Mouse (Mus musculus): Measurements from ENCODE around the gene Ndufs1. TPM values are rescaled to one million over a fixed set of nuclear protein-coding genes. Genes with fewer than 3 reads are reported as not detected.
"Not testable (repeated sequence)": the region's sequence is repeated elsewhere in the genome, so short reads cannot be mapped to it uniquely, and the experiment has no call there.

Ndufs1 gene
- polyA plus RNA-seq, 1 experiment, result 137 TPM

DNA sequence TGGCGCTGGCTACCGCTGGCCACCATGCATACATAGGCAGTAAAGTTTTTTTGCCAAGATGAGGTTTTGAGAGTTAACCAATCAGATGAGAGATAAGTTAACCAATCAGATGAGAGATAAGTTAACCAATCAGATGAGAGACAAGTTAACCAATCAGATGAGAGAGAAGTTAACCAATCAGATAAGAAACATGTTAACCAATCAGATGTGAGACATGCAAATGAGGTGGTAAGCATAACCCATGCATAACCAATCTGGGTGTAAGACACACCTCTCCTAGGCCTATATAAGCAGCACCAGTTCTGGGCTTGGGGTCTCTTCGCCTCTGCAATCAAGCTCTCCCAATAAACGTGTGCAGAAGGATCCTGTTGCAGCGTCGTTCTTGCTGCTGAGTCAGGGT, 8.8 kb upstream of the Ndufs1 start:
- not testable (repeated sequence) for DNase-seq (ENCODE audit: extremely low spot score in 1 of 2, low spot score in 1 of 2)

GRCm38 (mm10) chr1:63182636-63183270, 6.1 kb upstream of the Ndufs1 start:
- peak; percentile 46 to 88 for DNase-seq (ENCODE audit: extremely low spot score in 1 of 2, low spot score in 1 of 2)

- DNase-seq (ENCODE audit: extremely low spot score in 1 of 2, low spot score in 1 of 2), result peak in 1 of 2 experiments; percentile 43
These were observed 5.6 kb upstream of the Ndufs1 start for GRCm38 (mm10) chr1:63182212-63182611.

- no peak for DNase-seq (ENCODE audit: extremely low spot score in 1 of 2, low spot score in 1 of 2)
These were observed 4.8 kb upstream of the Ndufs1 start for GRCm38 (mm10) chr1:63181480-63181879.

GRCm38 (mm10) chr1:63181019-63181418, 4.4 kb upstream of the Ndufs1 start:
- peak; percentile 91 to 98 for DNase-seq (ENCODE audit: extremely low spot score in 1 of 2, low spot score in 1 of 2)

DNA sequence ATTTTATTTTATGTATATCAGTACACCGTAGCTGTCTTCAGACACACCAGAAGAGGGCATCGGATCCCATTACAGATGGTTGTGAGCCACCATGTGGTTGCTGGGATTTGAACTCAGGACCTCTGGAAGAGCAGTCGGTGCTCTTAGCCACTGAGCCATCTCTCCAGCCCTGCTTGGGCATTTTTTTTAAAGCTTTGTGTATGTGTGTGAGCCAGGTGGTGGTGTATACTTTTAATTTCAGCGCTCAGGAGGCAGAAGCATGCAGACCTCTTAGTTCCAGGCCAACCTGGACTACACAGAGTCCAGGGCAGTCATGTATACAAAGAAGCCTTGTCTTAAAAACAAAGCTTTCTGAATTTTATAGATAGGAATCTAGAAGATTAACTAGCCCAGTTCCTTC, 3.9 kb upstream of the Ndufs1 start:
- not testable (repeated sequence) for DNase-seq (ENCODE audit: extremely low spot score in 1 of 2, low spot score in 1 of 2)

GRCm38 (mm10) chr1:63180122-63180521, 3.5 kb upstream of the Ndufs1 start:
- DNase-seq (ENCODE audit: extremely low spot score in 1 of 2, low spot score in 1 of 2), result no peak

DNA sequence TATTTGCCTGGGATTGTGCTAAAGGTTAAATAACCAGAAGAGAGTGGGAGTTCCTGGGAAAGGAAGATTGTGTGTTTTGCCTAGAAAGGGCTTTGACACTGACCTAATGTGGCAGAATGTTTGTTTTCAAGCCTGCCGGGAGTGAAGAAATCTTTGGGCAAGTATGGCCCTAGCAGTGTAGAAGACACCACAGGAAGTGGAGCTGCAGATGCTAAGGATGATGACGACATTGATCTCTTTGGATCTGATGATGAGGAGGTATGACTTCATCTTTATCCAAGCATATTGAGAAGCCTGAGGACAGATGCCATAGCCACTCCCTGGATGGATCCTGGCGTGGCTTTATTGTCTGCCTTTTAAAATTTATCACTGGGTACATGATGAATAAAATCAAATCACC, 1.7 kb upstream of the Ndufs1 start:
- DNase-seq (ENCODE audit: extremely low spot score in 1 of 2, low spot score in 1 of 2), result no peak

- DNase-seq (ENCODE audit: extremely low spot score in 1 of 2, low spot score in 1 of 2), result no peak
These were observed 402 bp downstream of the Ndufs1 start for GRCm38 (mm10) chr1:63176259-63176603.

DNA sequence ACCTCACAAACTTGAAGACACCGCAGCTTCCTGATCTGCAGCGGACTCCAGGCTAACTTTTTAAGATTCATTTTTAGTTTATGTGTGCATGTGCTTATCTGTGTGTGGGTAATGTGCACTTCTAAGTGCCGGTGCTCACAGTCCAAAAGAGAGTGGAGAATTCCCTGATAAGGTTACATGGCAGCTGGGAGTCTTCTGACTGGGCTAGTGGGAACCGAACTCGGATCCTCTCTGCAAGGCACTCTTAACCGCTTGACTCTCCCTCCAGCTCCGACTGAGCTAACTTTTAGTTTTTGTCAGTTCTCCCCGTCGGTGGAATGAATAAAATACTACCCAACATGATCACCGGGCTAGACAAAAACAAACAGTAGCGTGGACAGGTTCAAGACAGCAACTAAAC, 780 bp downstream of the Ndufs1 start:
- no peak for DNase-seq (ENCODE audit: extremely low spot score in 1 of 2, low spot score in 1 of 2)

GRCm38 (mm10) chr1:63168638-63169037, 8.0 kb downstream of the Ndufs1 start:
- no peak for DNase-seq (ENCODE audit: extremely low spot score in 1 of 2, low spot score in 1 of 2)

DNA sequence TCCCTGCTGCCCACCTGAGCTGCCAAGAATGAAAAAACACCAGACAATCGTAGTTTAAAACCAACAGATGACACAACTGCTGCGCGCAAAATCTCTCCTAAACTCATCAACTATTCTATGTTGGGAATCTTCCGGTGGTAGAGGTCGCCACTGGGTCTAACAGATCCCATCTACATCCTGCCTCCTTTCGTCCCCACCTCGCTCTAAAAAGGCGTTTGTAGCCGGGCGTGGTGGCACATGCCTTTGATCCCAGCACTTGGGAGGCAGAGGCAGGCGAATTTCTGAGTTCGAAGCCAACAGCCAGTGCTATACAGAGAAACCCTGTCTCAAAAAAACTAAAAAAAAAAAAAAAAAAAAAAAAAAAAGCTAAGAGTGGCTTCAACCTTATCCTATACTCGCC, 36.4 kb downstream of the Ndufs1 start:
- no peak for DNase-seq (ENCODE audit: extremely low spot score in 1 of 2, low spot score in 1 of 2)

- DNase-seq (ENCODE audit: extremely low spot score in 1 of 2, low spot score in 1 of 2), result not testable (repeated sequence)
These were observed 38.0 kb downstream of the Ndufs1 start for GRCm38 (mm10) chr1:63138586-63138985.

- DNase-seq (ENCODE audit: extremely low spot score in 1 of 2, low spot score in 1 of 2), result no peak
These were observed 38.7 kb downstream of the Ndufs1 start for GRCm38 (mm10) chr1:63137971-63138370.

- DNase-seq (ENCODE audit: extremely low spot score in 1 of 2, low spot score in 1 of 2), result no peak
These were observed 42.1 kb downstream of the Ndufs1 start for GRCm38 (mm10) chr1:63134530-63134929.

DNA sequence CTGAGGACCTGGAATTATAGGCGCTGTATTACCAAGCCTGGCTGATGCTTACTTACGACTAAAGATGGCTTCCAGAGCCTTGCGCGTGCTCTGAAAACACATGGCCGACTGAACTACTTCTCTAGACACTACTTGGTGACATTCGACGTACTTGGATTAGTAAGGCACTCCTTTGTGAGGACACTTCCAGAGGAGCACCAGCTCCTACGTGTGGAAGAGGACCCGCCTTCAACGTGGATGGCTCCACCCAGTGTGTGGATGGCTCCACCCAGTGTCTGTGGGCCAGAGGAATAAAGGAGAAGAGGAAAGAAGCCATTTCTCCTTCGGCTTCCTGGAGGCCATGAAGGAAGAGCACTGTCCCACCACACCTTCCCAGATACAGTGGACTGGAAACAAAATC, 44.9 kb downstream of the Ndufs1 start:
- no peak for DNase-seq (ENCODE audit: extremely low spot score in 1 of 2, low spot score in 1 of 2)

- no peak for DNase-seq (ENCODE audit: extremely low spot score in 1 of 2, low spot score in 1 of 2)
These were observed 45.8 kb downstream of the Ndufs1 start for GRCm38 (mm10) chr1:63130883-63131282.

- DNase-seq (ENCODE audit: extremely low spot score in 1 of 2, low spot score in 1 of 2), result no peak
These were observed 46.6 kb downstream of the Ndufs1 start for GRCm38 (mm10) chr1:63129857-63130690.

- DNase-seq (ENCODE audit: extremely low spot score in 1 of 2, low spot score in 1 of 2), result no peak
These were observed 47.4 kb downstream of the Ndufs1 start for GRCm38 (mm10) chr1:63129273-63129672.

DNA sequence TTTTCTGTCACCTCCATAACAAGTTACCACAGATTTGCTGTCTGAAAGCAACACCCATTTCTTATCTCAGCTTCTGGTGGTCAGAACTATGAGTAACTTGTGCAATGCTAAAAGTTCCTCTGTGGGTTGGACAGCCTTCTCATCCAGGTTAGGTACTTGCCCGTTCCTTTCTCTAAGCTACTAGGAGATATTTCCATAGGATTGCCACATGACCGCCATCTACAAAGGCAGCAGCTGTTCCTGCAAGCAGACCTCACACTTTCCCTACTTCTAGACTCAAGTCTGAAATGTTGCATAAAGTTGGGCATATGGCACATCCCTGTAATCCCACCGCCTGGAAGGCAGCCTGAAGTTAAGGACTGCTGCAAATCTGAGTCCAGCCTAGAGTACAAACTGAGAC, 50.4 kb downstream of the Ndufs1 start:
- DNase-seq (ENCODE audit: extremely low spot score in 1 of 2, low spot score in 1 of 2), result peak in 1 of 2 experiments; percentile 20

GRCm38 (mm10) chr1:63123823-63124450, 52.7 kb downstream of the Ndufs1 start:
- DNase-seq (ENCODE audit: extremely low spot score in 1 of 2, low spot score in 1 of 2), result no peak

DNA sequence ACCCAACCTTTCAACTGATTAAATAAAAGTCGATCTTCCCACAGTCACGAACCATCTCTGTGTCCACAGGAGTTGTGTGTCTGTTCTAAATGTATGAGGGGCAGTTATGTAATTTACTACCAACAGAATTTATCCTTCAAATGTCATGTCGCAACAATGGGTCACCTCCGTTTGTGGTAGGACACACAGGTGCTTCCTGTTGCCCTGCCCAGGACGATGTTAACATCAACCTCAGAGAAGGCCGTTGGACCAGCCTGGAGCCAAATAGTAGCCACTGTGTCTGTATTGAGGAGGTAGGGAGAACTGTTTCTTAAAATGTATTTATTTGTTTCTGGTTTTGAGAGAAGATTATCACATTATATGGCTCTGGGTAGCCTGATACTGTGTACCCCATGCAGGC, 54.6 kb downstream of the Ndufs1 start:
- DNase-seq (ENCODE audit: extremely low spot score in 1 of 2, low spot score in 1 of 2), result no peak

All from frontal cortex, adult 2 months (tissue).